Mouse (Mus musculus) kidney, adult 2 months (tissue): ENCODE results near the gene Sh3glb1.

Experiments used
- CTCF ChIP-seq: fragments of 200-500 bp; conservative IDR thresholded peaks from 2 replicates; pipeline ENCODE4 v1.5.1; 2011; ENCODE audit warnings: low read depth, mild to moderate bottlenecking, control low read depth, low read length, moderate library complexity, mixed read lengths; ENCODE audit not compliant: insufficient read depth, insufficient read length
- POLR2A ChIP-seq: fragments of 200-500 bp; IDR thresholded peaks from one replicate; pipeline ENCODE4 v1.6.1; 2011; ENCODE audit warnings: low read depth, low read length, control low read depth

GRCm38 (mm10) chr3:144714126-144714525 lies 6.0 kb downstream of the Sh3glb1 start:
- TF ChIP-seq CTCF: no peak
- TF ChIP-seq POLR2A: no peak
